10 mouse cellular contexts compared by ENCODE assay signal in genomic region chr11:44545181-44545580, GRCm38 (mm10). TPM values are rescaled to one million over a fixed set of nuclear protein-coding genes. Genes with fewer than 3 reads are reported as not detected.
DNase-seq lines count a peak whose midpoint lies in the region; ATAC-seq and TF ChIP-seq lines count a peak whose summit lies in the region.
"Had no signal": no experiment of that assay in that cellular context is flagged by ENCODE, and none has a peak within 500 bp of the region (broad histone marks: within the 10 kb centered on the region; RNA-seq: fewer than 3 reads in every experiment).

No protein-coding gene starts in this region.

- peaks cover 4% of the 10 kb centered on the region; the same call in 1 of the 2 replicates for H3K4me1 ChIP-seq in kidney, postnatal 0 days (replicated peaks; ENCODE audit: insufficient read depth, low read length)
- H3K4me1 ChIP-seq in forebrain, embryonic 13.5 days, result no peaks in the 10 kb centered on the region
- H3K4me1 ChIP-seq in midbrain, postnatal 0 days (ENCODE audit: insufficient read depth, low read length), result no peaks in the 10 kb centered on the region
- H3K4me1 ChIP-seq: hindbrain, embryonic 12.5 days had no signal

- no peak overlapping the region for H3K4me3 ChIP-seq in gastrocnemius, adult 2 months
- no peak overlapping the region for H3K4me3 ChIP-seq in kidney, postnatal 0 days (replicated peaks; ENCODE audit: low read depth, low read length)
- H3K4me3 ChIP-seq in forebrain, embryonic 13.5 days, result no peak overlapping the region
- no peak overlapping the region for H3K4me3 ChIP-seq in midbrain, postnatal 0 days (ENCODE audit: low read depth, low read length)
- H3K4me3 ChIP-seq: hindbrain, embryonic 12.5 days had no signal

- TF ChIP-seq CTCF in gastrocnemius, adult 2 months (IDR thresholded peaks at IDR 0.05), result no peak
- no peak for TF ChIP-seq CTCF in kidney, postnatal 0 days (IDR thresholded peaks at IDR 0.05; ENCODE audit: low read depth)
- TF ChIP-seq CTCF in midbrain, postnatal 0 days (IDR thresholded peaks at IDR 0.05), result no peak

- intact Hi-C loops in gastrocnemius, adult 2 months (cut with DNase I), result no loop called here
- intact Hi-C loops in gastrocnemius, postnatal 14 days (cut with DNase I; ENCODE audit: low total_unique reads), result no loop called here

- H3K27me3 ChIP-seq in kidney, postnatal 0 days (ENCODE audit: insufficient read depth, low read length), result no peaks in the 10 kb centered on the region
- H3K27me3 ChIP-seq in forebrain, embryonic 13.5 days, result no peaks in the 10 kb centered on the region
- H3K27me3 ChIP-seq in midbrain, postnatal 0 days (ENCODE audit: insufficient read depth, low read length), result no peaks in the 10 kb centered on the region
- H3K27me3 ChIP-seq: hindbrain, embryonic 12.5 days had no signal

- H3K9me3 ChIP-seq in kidney, postnatal 0 days (replicated peaks; ENCODE audit: low read length), result no peaks in the 10 kb centered on the region
- no peaks in the 10 kb centered on the region for H3K9me3 ChIP-seq in forebrain, embryonic 13.5 days (replicated peaks)
- no peaks in the 10 kb centered on the region for H3K9me3 ChIP-seq in midbrain, postnatal 0 days (ENCODE audit: low read length)
- H3K9me3 ChIP-seq: hindbrain, embryonic 12.5 days had no signal

- peaks cover 32% of the 10 kb centered on the region for H3K36me3 ChIP-seq in kidney, postnatal 0 days (ENCODE audit: insufficient read depth, low read length)
- H3K36me3 ChIP-seq in forebrain, embryonic 13.5 days (ENCODE audit: poor library complexity, severe bottlenecking), result peaks cover 69% of the 10 kb centered on the region
- peaks cover 16% of the 10 kb centered on the region for H3K36me3 ChIP-seq in midbrain, postnatal 0 days (ENCODE audit: insufficient read depth, low read length)

- no peak overlapping the region for H3K4me2 ChIP-seq in kidney, postnatal 0 days (ENCODE audit: low read length)
- H3K4me2 ChIP-seq in forebrain, embryonic 13.5 days, result no peak overlapping the region
- no peak overlapping the region for H3K4me2 ChIP-seq in midbrain, postnatal 0 days (ENCODE audit: low read depth, low read length, poor library complexity, severe bottlenecking)
- H3K4me2 ChIP-seq: hindbrain, embryonic 12.5 days had no signal

- ATAC-seq in kidney, postnatal 0 days (replicated peaks; ENCODE audit: low FRiP score, low read depth), result peak; percentile 43
- peak; percentile 66 for ATAC-seq in monocyte, adult 5-6 weeks (replicated peaks; ENCODE audit: insufficient number of reproducible peaks, low FRiP score, low TSS enrichment, poor library complexity, severe bottlenecking)
- ATAC-seq in forebrain, embryonic 13.5 days, result no peak
- ATAC-seq in midbrain, postnatal 0 days (ENCODE audit: low FRiP score), result no peak

- H3K27ac ChIP-seq in gastrocnemius, adult 2 months, result peak overlapping the region; percentile 49
- H3K27ac ChIP-seq in kidney, postnatal 0 days, result peak overlapping the region; percentile 47; the same call in 1 of the 2 replicates
- no peak overlapping the region for H3K27ac ChIP-seq in forebrain, embryonic 13.5 days
- no peak overlapping the region for H3K27ac ChIP-seq in midbrain, postnatal 0 days (ENCODE audit: low read depth, low read length)
- H3K27ac ChIP-seq: hindbrain, embryonic 12.5 days had no signal

- no peak overlapping the region for H3K9ac ChIP-seq in kidney, postnatal 0 days (ENCODE audit: low read depth, low read length)
- no peak overlapping the region for H3K9ac ChIP-seq in forebrain, embryonic 13.5 days
- no peak overlapping the region for H3K9ac ChIP-seq in midbrain, postnatal 0 days (replicated peaks; ENCODE audit: low read length, poor library complexity, severe bottlenecking)
- H3K9ac ChIP-seq: hindbrain, embryonic 12.5 days had no signal

- no peak for DNase-seq in gastrocnemius, adult 2 months
- DNase-seq in gastrocnemius, postnatal 14 days, result no peak
- DNase-seq in B cell, adult 2 months, result peak; percentile 38 to 49
- peak; percentile 25 for DNase-seq in kidney, postnatal 0 days (ENCODE audit: low spot score)
- no peak for DNase-seq in midbrain, postnatal 0 days (ENCODE audit: low spot score)
- DNase-seq in cerebellum, postnatal 14 days, result no peak
- DNase-seq: cerebellum, adult 9-10 months had no signal

- 43% methylated on average over 7 of the region's 7 CpGs for WGBS in kidney, postnatal 0 days
- 72% methylated on average over 7 of the region's 7 CpGs for WGBS in forebrain, embryonic 13.5 days
- 78% methylated on average over 7 of the region's 7 CpGs for WGBS in midbrain, postnatal 0 days

RNA-seq across cellular contexts. Expression of gene Rnf145, which starts 26.4 kb away (rescaled TPM):
- 1 to 10 TPM; 6.0 to 7.3 TPM for total RNA-seq in gastrocnemius, adult 2 months (2021)
- total RNA-seq in gastrocnemius, postnatal 14 days (2021), result 10 to 100 TPM; 11.1 to 15.0 TPM
- polyA plus RNA-seq in kidney, postnatal 0 days (2015; fragmentation: Nextera tagmentation; extraction: Ambion mirVana), result 51.8 and 61.4 TPM in 2 replicates
- total RNA-seq in monocyte, adult 5-6 weeks (2017), result 56.7 to 93.5 TPM (median 62.8 TPM) in 3 replicates
- 78.0 and 84.3 TPM in 2 replicates for polyA plus RNA-seq in forebrain, embryonic 13.5 days (2015; fragmentation: Nextera tagmentation; extraction: Ambion mirVana)
- 115 and 119 TPM in 2 replicates for total RNA-seq in midbrain, postnatal 0 days (2014; rRNA removed)
- polyA plus RNA-seq in midbrain, postnatal 0 days (2015; fragmentation: Nextera tagmentation; extraction: Ambion mirVana), result 101 and 104 TPM in 2 replicates

Comparison
In these comparisons a context has a peak if more than half of its experiments do, and no peak if none do; other contexts are left out.
1. DNase-seq: peak in B cell, adult 2 months (2 of 2) and kidney, postnatal 0 days (single experiment); none in gastrocnemius, adult 2 months (single experiment), gastrocnemius, postnatal 14 days (single experiment), midbrain, postnatal 0 days (single experiment) and cerebellum, postnatal 14 days (0 of 2).
2. H3K27ac ChIP-seq: peak in gastrocnemius, adult 2 months (single experiment) and kidney, postnatal 0 days (single experiment); none in forebrain, embryonic 13.5 days (single experiment) and midbrain, postnatal 0 days (single experiment).
3. ATAC-seq: peak in kidney, postnatal 0 days (single experiment) and monocyte, adult 5-6 weeks (single experiment); none in forebrain, embryonic 13.5 days (single experiment) and midbrain, postnatal 0 days (single experiment).